Mouse (Mus musculus) c-Kit-negative CD71-positive TER-119-positive erythroid progenitor cells, embryonic 14.5 days (primary cell): ENCODE measurements around the gene Car14.
"Not testable (repeated sequence)": the region's sequence is repeated elsewhere in the genome, so short reads cannot be mapped to it uniquely, and the experiment has no call there.

ENCODE experiments used
- DNase-seq: peaks from one replicate; pipeline ENCODE4 v3.0.0-alpha.2; 2013; ENCODE audit warnings: low read depth, low spot score

Car14 gene

DNA sequence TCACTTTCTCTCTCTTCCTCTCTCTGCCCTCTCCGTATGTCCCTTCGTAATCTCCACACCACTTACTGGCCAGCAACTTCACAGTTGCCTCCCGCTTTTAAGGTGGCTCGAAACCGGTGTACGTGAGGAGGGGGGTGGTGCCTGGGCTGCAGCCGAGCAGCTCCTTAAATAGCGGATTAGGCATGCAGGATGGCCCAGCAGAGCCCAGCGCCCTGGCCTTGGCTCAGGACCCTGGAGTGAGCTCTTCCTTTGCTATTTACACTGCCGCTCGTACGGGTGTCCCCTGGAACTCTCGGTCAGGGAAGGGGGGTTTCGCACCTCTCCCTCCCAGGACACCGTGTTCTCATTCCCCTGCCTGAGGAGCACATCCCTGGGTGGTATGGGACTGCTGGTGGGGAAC lies at the start of gene Car14:
Car14 (minus strand) TSS at position 124 of the 400 bp plus-strand sequence.
- no peak for DNase-seq

GRCm38 (mm10) chr3:95953522-95953921 lies 49.0 kb upstream of the Car14 start:
- DNase-seq: no peak

- no peak for DNase-seq
These were observed 48.5 kb upstream of the Car14 start for GRCm38 (mm10) chr3:95953023-95953422.

GRCm38 (mm10) chr3:95951566-95951965 lies 47.1 kb upstream of the Car14 start:
- DNase-seq: not testable (repeated sequence)

DNA sequence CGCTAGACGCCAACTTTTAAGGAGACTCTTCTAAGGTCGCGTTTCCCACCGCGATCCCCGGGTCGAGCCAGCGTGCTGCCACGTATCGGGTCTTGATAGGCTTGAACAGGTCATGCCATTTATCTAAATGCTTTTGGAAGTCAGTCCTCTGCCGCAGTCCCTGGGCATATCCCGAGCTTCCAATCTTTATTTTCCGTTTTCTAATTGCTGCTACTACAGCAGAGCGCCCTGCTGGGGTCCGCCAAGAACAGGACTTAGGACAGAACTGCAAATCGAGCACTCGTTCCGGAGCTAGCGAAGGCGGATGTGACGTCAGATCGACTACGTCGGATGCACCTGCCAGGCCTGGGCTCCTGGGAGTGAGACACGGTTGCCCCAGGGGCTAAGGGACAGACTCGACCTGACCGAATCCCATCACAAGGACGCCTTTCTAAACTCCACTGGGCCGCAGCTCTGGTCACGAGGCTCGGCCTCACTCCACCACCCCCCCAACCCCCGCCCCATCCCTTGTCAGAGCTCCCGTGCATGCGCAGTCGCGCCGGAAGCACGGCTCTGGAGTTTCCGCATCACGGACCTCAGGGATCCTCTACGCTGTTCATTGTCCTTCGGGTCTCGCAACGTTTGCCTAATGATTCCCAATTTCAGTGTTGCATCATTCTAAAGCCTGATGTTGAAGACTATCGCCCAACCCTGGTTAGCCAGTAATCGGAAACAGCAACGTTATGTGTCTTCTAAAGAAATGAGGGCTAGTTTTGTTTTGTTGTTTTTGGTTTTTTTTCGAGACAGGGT lies 46.5 kb upstream of the Car14 start:
- DNase-seq: peak; percentile 83

- no peak for DNase-seq
These were observed 43.8 kb upstream of the Car14 start for GRCm38 (mm10) chr3:95948325-95948724.

DNA sequence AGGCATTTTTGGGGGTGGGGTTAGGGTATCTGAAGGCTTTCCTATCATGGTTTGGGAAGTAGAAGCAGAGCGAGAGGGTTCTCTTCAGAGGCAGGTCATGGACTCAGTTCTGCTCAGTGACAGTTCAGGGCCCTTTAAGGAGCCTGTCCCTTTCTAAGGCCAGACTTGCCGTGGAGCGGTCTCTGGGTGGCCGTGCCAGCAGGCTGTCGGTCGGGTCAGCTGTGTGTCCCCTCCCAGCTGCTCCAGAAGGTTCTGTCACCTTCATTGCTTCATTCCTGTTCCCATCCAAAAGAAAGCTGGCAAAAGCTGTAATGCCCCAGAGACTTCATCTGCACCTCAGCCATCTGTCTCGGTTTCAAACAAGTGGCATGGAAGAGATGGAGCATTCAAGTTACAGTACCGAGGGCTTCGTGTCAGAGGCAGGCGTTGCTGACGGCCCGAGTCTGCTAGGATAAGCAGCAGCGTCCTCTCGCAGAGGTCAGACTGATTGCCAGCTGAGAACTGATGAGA lies 41.3 kb upstream of the Car14 start:
- DNase-seq: no peak

DNA sequence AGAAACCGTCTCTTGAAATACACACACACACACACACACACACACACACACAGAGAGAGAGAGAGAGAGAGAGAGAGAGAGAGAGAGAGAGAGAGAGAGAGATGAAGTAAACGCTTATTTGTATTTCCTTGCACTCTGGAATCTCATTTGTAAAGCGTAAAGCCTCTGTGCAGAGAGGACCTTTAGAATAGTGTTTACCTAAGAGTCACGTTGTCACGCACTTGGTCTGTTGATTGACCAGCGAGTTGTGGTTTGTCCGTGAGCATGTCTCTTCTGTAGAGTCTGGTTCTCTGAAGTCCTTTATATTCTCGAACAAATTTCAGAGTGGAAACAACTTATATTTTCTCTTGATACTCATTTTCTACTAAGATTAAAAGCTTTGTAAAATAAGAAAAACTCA lies 40.3 kb upstream of the Car14 start:
- no peak for DNase-seq

DNA sequence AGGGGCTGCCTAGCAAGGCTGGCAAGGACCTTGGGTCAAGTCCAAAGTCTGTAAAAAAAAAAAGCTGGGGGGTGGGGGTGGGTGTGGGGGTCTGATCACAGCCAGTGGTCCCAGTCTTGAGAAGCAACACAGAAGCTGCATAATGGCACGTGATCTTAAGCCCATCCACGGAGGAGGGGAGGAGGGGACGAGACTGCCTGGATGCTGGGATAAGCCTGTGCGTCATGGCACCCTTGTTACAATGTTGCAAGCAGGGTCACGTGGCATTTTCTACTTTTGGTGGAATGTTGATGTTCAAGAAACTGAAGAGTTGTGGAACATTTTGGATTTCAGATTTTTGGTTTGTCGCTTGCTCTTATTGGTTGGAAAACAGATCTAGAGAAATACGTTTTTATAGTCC lies 38.7 kb upstream of the Car14 start:
- DNase-seq: no peak

GRCm38 (mm10) chr3:95942749-95943148 lies 38.3 kb upstream of the Car14 start:
- DNase-seq: no peak

GRCm38 (mm10) chr3:95938835-95939234 lies 34.3 kb upstream of the Car14 start:
- no peak for DNase-seq

GRCm38 (mm10) chr3:95938217-95938616 lies 33.7 kb upstream of the Car14 start:
- no peak for DNase-seq

- DNase-seq: no peak
These were observed 30.0 kb upstream of the Car14 start for GRCm38 (mm10) chr3:95934448-95934847.

GRCm38 (mm10) chr3:95933111-95933750 lies 28.7 kb upstream of the Car14 start:
- DNase-seq: no peak

GRCm38 (mm10) chr3:95932566-95932965 lies 28.1 kb upstream of the Car14 start:
- DNase-seq: no peak

- no peak for DNase-seq
These were observed 27.7 kb upstream of the Car14 start for GRCm38 (mm10) chr3:95932157-95932556.

GRCm38 (mm10) chr3:95931471-95931870 lies 27.0 kb upstream of the Car14 start:
- DNase-seq: no peak

DNA sequence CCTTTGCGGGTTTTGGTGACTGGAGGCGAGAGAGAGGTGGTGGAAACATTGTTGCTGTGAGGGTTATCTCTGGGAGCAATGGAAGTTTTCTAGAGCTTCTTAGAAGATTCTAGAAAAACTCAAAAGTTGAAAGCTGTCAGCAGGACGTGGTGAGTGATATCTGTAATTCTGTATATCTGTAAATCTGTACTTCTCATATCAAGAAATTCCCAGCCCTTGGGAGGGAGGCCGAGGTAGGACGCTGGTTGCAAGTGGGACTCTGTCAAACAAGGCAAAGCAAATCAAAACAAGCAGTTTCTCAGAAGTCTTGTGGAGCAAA lies 25.9 kb upstream of the Car14 start:
- DNase-seq: no peak

DNA sequence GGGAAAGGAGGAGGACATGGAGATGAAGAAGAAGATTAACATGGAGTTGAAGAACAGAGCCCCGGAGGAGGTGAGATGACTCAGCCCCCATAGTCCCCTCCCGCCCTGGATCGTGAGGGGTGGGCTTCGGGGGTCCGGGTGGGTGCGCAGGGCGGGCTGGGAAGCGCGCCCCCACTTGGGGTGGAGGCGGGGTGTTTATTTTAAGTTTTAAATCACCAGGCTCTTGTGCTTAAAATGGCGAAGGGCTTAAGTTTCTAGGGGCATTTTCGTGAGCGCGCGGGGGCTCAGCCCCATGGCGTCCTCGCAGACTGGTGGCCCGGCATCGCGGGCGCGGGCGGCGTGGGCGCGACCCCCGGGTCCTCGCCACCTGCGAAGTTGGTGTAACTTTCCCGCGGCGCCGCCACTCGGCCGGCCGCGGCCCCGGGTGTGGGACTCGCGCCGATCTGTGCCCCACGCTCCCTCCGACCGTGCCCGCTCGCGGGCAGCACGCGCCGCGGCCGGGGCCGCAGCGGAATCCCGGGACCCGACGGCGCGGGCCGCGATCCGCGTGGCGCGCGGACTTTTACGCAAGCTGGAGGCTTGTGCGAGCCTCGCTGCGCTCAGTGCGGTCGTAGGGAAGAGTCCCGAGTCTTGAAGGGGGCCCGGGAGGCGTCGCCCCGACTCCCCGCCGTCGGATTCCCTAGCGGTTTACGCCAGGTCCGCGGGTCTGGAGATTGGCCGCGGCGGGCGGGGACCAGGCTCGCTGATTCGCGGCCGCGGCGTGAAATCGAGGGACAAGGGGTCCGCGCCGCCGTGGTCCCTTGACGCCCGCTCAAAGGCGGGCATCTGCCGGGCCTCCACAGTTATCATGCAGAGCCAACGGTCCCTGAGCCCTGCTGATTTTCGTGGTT lies 25.3 kb upstream of the Car14 start:
- DNase-seq: peak; percentile 53

GRCm38 (mm10) chr3:95928658-95929503 lies 24.4 kb upstream of the Car14 start, which contains the start of gene Anp32e:
Gene Anp32e (plus strand): TSS chr3:95929246.
- DNase-seq: peak; percentile 98

- DNase-seq: no peak
These were observed 23.8 kb upstream of the Car14 start for GRCm38 (mm10) chr3:95928261-95928657.
